Mouse (Mus musculus) yolk sac, embryonic 10.5 days (tissue): ENCODE results near the gene Foxp1.

ENCODE experiments used
- DNase-seq: peaks from one replicate; pipeline ENCODE4 v3.0.0-alpha.2; 2017; ENCODE audit warnings: low spot score

Gene Foxp1

DNA sequence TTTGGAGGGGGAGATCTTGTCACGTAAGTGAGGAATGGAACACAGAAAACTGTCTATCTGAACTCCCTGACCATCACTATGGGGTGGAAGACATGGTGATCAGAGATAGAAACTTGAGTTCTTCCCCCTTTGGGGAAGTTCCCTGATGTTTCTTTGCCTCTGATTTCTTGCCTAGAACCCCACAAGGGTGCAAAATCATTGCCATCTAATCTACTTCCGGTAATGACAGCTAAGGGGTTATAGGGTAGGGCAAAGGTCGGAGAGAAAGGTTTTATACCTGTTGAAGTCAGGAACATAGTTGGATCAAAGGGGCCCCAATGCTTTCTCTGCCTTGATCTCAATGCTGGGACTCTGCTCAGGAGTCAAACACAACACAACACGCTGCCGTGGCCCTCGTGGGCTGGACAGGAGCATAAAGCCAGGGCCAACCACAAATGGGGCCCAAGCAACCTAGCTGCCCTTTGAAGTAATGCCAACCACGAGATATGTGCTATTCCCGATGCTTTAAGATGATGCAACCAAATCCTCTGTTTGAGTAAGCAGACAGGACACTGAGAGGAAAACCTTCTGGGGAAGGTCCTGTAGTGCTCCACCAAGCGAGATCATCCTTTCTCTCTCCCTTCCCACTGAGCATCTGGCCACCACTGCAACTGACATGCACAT is 163.4 kb downstream of the Foxp1 start:
- DNase-seq, result no peak

- DNase-seq, result no peak
Measured at GRCm38 (mm10) chr6:99357931-99358330, 164.6 kb downstream of the Foxp1 start.

GRCm38 (mm10) chr6:99354338-99354737 is 168.2 kb downstream of the Foxp1 start:
- no peak for DNase-seq

DNA sequence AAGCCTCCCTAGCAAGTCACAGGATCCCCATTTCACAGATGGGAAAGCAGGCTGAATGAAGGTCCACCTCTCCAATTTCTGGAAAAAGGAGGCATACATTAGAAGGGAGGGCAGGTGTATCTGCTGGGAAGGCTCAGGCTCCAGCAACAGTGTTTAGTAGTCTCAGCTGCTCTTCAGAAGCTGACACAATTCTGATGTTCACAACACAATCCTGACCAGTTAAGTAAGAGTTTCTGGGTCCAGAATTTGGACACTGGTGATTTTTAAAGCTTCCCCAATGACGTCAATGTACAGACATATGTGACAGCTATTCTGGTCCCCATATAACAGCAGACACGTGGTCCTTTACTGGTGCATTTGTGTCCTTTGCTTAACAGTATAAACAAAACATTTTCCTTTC is 169.1 kb downstream of the Foxp1 start:
- no peak for DNase-seq

- no peak for DNase-seq
Measured at GRCm38 (mm10) chr6:99350566-99350965, 172.0 kb downstream of the Foxp1 start.

DNA sequence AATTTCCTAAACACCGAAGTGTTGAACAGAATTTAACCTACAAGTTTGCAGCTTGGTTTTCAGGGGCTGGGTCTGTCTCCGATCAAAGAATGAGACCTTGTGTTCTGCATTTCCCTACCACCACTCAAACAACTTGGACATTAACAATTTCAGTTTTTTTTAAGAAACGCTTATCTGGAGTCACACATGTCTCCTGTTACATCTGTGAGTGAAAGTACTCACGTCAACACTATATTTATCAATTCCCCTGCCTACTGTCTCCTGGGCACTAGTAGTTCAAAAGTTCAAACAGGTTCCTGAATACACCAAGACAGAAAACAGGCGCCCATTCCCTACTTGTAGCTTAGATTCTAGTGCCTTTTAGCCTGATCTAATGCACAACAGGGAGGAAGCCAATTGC is 172.4 kb downstream of the Foxp1 start:
- DNase-seq, result peak; percentile 17

DNA sequence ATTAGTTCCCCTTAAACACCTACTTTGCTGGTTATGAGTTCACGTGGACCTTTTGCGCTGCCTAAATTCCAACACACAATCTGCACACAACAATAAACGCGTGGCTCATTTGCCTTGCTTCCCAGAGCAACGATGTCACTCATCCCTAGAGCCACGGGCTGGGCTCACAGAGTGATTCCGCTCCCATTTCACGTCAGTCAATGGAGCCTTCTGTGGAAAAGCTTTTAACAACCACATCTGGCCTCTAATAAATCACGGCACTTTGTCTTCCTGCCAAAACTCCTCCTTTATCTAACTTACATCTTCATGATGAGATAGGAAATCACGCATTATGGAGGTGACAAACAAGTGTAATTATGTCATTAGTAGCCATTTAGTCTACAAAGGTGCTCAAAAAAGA is 174.7 kb downstream of the Foxp1 start:
- DNase-seq, result no peak

GRCm38 (mm10) chr6:99344966-99345365 is 177.6 kb downstream of the Foxp1 start:
- no peak for DNase-seq

DNA sequence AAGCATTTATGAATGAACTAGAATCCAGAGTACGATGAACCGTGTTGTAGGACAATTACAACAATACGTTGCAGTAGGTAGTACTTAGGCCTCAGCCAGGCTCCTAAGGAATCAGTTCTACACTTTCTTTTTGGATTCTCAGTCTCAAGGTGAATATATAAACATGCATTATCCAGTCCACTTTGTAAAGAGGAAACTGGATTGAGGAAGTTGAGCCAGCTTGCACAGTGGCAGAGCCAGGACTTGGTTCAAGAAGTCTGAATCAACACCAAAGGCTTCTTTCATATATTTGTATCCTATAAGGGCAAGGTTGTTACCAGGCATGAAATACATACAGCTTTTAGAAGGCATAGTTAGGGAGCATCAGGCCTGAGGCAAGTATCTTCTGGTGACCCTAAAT is 178.2 kb downstream of the Foxp1 start:
- no peak for DNase-seq

GRCm38 (mm10) chr6:99343815-99344214 is 178.7 kb downstream of the Foxp1 start:
- DNase-seq, result no peak

- DNase-seq, result no peak
Measured at GRCm38 (mm10) chr6:99342416-99342815, 180.1 kb downstream of the Foxp1 start.

DNA sequence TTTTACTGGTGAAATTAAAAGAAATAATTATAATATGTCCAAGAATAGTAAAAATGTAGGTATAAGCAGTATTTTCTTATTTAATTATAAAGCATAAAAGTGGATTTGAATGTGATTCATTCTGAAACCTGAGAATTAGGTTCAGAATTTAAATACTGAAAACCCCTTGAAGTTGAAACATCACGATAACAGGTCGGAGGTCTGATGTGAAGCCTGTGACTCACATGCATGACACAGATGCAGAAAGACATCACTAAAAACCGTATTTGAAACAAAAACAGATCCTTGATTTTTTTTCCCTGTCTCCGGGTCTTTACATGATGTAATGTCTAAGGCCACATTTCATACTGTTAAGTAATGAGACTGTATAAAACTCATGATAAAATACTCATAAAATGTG is 181.6 kb downstream of the Foxp1 start:
- no peak for DNase-seq

DNA sequence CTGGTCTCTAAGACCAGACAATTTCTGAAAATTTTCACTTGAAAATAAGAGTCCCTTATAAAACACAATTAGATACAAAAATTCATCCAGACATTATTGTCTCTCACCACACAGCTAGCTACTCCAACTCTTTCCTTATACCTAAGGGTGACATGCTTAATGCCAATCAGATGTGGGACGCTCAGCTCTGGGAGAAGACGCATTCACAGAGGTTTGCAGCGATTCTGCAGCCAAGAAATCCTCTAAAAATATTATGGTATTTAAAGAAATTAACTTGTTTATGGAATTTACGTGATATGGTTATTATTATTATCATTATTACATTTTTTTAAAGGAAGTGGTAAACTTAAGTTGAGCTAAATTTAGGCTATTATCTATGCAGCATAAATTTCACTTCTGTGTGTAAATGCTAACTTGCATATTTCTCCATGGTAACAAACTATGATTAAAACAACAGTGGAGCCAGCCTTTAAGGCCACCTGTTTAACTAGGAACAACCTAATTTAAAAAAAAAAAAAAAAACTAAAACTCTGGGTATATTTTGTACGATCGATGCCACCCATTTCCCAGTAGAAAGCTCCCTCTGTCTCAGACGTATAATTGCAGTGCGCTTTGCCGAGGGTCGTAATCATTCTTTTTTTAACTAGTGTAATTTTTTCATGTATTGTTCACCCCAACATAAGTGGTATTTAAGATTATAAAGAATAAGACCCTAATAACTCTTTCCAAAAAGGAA is 182.4 kb downstream of the Foxp1 start:
- no peak for DNase-seq

DNA sequence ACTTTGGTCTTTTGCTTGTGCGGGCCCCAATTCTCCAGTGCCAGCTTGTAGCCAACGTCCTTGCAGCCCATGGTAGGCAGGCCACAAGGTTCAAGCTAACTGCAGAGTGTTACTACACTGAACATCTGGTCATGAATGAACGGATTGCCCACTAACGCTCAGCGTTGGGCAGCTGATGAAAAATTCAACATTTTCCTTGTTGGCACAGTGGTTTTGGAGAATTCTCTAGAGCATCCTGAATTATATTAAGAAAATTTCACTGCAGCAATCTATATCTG is 183.2 kb downstream of the Foxp1 start:
- DNase-seq, result no peak

DNA sequence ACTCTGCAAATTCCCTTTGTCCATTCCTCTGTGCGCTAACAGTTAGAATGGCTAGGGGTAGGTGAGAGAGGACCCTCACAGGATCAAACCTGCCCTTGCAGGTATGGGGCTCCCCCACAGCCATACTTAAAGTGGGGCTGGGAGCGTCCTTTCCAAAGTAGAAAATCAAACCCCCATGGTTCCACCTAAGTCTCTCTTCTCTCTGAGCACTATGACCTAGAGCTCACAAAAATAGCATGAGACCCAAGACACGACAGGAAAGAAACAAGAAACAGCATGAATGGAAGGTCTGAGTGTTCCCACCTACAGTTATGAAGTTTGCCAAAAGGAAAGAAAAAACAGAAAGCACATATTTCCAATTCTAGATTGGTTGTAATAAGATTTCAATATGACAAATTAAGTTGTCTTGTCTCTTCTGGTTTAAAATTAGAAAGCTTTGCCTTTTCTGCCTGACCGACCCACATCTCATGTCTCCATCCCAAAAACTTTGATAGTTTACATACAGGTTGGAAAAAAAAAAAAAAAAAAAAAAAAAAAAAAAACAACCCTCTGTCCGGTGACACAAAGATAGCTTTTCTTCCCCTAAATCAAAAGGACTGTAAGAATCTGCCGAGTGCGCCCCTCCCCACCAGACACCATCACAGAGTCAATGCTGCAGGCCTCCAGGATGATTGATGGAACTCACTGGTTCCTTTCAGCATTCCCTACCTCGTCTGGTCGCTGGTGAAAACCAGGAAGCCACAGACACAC is 183.8 kb downstream of the Foxp1 start:
- DNase-seq, result peak; percentile 30

DNA sequence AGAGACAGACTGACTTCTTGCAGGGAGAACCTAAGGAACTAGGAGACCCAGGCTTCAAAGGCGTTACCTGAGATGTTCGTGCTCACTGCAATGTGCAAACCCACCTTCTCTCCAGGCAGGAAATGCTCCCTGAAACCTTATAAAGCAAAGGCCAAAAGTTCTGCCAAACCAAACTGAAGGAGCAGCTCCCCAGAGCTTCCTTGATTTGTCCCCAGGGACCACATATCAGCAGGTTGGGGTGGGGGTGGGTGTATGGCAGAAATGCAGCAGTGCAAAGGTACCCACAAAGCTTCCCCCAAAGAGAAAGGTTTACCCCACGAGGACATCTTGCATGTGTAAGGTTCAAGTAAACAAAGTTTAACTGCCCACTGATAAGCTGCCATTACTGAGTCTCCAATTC is 184.3 kb downstream of the Foxp1 start:
- DNase-seq, result no peak

DNA sequence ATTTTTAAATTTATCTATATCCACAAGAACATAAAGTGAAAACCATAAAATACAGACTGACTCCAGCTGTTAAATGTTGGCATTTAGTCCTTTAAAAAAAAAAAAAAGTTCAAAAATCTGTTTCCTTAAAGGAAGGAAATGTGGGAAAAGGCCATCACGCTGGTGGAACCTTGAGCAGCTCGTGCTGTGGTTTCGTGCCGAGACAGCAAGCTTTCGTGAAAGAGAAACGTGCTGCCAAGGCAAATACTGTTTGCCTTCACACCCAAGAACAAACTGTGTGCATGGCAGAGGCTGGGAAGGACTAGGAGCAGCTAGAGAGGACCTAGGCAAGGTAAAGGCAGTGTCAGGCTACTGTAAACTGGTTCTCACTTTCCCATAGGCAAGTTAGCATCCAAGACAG is 184.9 kb downstream of the Foxp1 start:
- no peak for DNase-seq

DNA sequence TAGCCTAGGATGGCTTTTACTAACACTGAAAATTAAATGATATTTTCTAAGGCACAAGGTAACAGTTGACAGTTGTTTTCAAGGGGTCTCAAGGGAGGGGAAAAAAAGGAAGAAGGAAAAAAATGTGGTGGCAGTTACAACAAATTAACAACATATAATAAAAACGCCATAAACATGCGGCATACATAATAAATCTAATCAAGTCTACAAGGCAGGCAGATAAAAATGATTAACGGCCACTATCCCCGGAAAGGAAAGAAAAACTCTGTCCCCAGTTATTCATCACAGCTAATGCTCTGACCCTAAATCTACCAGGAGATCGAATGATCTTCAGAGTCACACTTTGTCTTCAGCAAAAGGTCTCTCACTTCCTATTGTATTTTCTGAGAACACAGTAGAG is 186.3 kb downstream of the Foxp1 start:
- DNase-seq, result no peak

- no peak for DNase-seq
Measured at GRCm38 (mm10) chr6:99335174-99335830, 187.2 kb downstream of the Foxp1 start.

DNA sequence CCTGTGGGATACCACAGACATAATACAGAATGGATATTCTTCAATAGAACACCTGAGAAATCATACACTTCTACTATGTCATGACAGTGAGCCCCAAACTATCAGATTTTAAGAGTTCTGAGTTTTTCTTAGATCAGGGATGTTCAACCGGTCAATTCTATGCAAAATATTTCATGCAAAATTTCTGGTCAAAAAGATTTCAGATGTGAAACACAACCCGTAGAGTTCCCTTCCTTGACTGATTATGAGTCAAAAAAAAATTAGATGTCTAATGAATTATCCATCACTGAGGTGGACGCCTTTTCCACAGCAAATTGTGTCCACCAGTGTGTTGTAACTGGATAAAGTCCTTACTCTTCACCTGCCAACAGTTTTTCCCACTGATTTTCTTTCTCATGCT is 188.3 kb downstream of the Foxp1 start:
- DNase-seq, result no peak

- no peak for DNase-seq
Measured at GRCm38 (mm10) chr6:99333127-99333526, 189.4 kb downstream of the Foxp1 start.

DNA sequence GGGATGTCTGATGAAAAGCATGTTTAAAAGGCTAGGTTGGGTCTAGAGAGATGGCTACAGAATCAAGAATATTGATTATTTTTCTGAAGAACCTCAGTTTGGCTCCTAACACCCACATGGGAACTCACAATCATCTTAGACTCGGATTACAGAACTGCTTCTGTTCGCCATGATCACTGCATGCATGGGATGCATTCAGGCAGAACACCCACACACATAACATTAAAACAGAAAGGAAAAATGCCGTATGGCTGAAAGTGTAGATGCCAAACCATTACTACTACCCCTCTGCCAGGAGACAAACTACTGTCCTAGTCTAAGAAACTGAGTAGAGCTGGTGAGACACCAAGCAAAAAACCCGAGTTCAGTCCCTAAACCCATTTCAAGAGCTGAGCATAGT is 192.4 kb downstream of the Foxp1 start:
- no peak for DNase-seq

GRCm38 (mm10) chr6:99328634-99329033 is 193.9 kb downstream of the Foxp1 start:
- peak; percentile 25 for DNase-seq
